Mouse (Mus musculus): Measurements from ENCODE around the gene Cobll1.

DNA sequence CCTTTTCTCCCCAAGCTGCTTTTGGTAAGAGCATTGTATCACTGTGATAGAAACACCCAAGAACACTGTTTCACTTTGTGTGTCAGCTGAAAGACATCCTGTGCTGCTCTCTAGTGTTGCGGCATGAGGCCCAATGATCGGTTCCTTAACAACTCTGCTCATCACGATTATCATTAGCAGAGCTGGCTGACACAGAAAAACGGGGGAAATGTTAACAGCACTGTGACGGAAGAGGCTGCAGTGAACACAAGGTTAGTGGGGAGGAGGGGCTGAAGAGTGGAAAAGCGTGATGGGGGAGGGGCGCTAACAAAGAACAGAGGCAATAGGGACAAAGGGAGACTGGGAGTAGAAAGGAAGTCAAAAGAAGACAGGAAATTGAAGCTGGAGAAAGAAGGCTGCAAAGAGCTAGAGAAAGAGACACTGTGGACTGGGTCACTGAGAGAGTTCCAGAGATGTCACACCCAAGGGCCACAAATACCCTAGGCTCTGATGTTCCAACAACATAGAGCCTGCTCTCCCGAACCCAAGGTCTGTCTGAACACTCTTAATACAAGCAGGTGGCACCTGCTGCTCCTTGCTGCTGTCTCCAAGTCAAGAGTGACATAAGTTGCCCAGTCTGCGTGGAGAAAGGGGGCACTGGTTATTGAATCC, 58.0 kb downstream of the Cobll1 start:
- TF ChIP-seq ZNF384 (IDR thresholded peaks at IDR 0.05; ENCODE audit: low read depth, low read length) (no peak), ZC3H11A (IDR thresholded peaks at IDR 0.05; ENCODE audit: borderline replicate concordance, low read depth, low read length) (no peak), HCFC1 (IDR thresholded peaks at IDR 0.05; ENCODE audit: borderline replicate concordance, insufficient read depth, low read length) (no peak), MAFK (IDR thresholded peaks at IDR 0.05; ENCODE audit: insufficient read depth, low read depth, low read length) (no peak)

Measured in ES-E14 (cell line).